Mouse (Mus musculus): ENCODE measurements around the gene Ryr3. TPM values are rescaled to one million over a fixed set of nuclear protein-coding genes. Genes with fewer than 3 reads are reported as not detected.

The Ryr3 gene
- polyA plus RNA-seq, 2 experiments from 2014 or later, result 2.3 to 2.9 TPM

DNA sequence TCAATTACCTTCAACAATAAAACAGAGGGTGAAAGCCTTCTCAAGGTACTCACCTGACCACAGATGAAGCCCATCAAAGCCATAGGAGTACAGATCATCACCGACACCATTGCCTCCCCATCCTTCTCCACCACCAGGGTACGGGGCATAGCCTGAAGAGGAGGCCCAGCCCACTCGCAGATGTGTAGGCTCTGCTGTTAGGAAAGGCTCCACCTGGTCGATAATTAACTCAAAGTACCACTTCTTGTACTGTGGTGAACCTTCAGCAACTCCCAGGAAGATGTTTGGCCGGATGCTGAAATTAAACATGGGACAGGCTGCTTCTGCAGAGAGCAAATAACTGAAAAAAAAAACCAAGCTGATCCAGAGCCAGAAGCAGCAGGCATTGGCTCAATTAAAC, 316.1 kb downstream of the Ryr3 start:
- ATAC-seq, result no peak

DNA sequence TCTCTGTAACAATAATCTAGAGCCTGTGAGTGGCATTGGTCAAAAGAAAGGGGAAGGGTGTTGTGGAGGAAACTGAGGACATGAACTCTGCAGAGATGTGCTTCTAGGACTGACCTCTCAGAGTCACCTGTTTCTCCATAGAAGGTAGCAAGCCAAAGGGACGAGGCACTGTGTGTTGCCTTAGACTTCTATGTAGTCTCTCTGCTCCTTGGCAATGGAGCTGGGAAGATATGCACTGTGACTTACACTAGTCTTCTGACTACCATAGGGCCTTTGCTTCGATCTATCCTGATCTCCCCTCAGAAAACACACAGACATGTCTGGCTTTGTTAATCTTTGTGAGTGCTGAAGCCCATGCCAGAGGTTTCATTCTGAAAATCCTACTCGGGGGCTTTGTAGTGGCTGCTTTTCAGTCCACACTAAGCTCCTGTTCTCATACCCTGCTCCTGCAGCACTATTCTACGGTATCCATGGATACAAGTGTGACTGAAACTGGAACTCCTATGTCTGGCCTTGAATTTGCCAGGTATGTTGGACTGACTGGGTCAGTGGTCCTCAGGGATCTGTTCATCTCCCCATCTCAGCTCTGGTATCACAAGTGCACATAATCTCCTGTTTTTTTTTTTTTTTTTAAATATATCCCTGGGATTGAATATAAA, 332.3 kb downstream of the Ryr3 start:
- no peak for ATAC-seq

GRCm38 (mm10) chr2:112881805-112882204, 335.1 kb downstream of the Ryr3 start:
- no peak for ATAC-seq

GRCm38 (mm10) chr2:112881376-112881775, 335.5 kb downstream of the Ryr3 start:
- ATAC-seq, result no peak

- no peak for ATAC-seq
These were observed 339.5 kb downstream of the Ryr3 start for GRCm38 (mm10) chr2:112877404-112877803.

- no peak for ATAC-seq
These were observed 350.8 kb downstream of the Ryr3 start for GRCm38 (mm10) chr2:112866043-112866551.

GRCm38 (mm10) chr2:112861792-112862191, 355.1 kb downstream of the Ryr3 start:
- no peak for ATAC-seq

- ATAC-seq, result no peak
These were observed 371.0 kb downstream of the Ryr3 start for GRCm38 (mm10) chr2:112845583-112846512.

- no peak for ATAC-seq
These were observed 374.0 kb downstream of the Ryr3 start for GRCm38 (mm10) chr2:112842877-112843276.

- ATAC-seq, result no peak
These were observed 385.2 kb downstream of the Ryr3 start for GRCm38 (mm10) chr2:112831423-112832305.

DNA sequence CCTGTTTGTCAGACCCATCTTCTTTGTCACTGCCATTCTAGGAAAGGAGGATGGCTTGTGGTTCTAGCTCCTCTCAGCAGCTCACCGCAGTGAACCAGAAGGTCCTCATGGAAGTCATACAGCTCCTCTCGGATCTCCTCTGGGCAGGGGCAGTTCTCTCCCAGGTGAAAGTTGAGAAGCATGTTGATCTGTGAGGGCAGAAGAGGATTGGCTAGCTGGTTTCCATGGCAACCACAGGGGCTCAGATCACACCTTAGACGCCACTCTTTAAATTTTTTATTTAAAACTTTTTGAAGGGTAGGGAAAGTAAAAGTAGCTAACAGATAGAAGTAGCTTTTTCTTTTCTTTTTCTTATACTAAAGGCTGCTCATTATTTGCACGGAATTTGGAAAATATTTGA, 390.3 kb downstream of the Ryr3 start:
- no peak for ATAC-seq

DNA sequence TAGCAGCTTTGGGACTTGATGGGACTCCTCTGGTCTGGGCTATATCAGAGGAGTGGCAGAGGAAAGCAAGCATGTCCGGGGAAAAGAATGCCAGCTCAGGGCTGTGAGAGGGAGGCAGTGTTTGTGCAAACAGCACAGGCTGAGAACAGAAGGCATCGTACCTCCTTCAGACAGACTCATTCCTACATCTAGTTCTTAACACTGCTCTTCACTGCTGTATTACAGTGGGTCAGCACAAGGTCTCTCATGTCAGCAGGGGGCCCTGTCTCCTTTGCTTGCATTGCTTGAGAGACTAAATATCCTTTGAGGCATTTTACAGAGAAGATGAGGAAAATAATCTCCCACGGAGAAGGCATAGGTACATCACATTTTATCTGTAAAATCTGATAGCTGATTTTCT, 394.2 kb downstream of the Ryr3 start:
- no peak for ATAC-seq

DNA sequence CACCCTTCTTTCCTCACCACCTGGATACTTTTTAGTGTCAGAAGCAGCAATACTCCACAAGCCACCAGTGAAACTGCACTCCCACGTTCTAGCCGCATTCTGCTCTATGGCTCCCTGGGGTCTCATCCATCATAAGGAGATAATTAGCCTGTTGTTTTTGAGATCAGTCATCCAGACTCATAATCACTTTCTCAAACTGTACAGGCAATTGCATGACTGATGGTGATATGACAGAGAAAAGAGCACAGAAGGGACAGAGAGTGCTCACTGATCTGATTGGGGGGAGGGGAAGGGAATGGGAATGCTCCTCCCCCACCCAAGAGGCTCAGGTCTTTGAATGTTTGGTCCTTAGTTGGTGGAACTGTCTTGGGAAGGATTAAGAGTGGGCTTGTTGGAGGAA, 397.8 kb downstream of the Ryr3 start:
- no peak for ATAC-seq

GRCm38 (mm10) chr2:112816976-112817375, 399.9 kb downstream of the Ryr3 start:
- no peak for ATAC-seq

DNA sequence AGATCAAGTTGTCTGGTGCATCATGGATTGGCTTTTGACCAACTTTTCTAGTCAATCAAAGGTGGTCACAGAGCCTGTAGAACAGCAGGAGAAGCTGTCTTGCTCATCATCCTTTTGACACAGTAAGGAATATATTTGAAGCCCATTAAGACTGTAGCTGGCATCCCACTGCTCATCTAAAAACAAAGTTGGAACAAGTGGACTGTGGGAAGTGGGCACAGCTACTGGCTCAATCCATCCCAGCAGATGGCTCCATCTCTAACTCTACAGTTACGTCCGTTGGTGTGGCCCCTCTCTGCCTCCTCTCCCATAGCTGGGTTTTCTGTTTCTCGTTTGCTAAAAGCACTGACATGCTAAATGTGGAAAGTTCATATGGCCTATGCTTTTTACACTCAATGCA, 400.9 kb downstream of the Ryr3 start:
- ATAC-seq, result no peak

DNA sequence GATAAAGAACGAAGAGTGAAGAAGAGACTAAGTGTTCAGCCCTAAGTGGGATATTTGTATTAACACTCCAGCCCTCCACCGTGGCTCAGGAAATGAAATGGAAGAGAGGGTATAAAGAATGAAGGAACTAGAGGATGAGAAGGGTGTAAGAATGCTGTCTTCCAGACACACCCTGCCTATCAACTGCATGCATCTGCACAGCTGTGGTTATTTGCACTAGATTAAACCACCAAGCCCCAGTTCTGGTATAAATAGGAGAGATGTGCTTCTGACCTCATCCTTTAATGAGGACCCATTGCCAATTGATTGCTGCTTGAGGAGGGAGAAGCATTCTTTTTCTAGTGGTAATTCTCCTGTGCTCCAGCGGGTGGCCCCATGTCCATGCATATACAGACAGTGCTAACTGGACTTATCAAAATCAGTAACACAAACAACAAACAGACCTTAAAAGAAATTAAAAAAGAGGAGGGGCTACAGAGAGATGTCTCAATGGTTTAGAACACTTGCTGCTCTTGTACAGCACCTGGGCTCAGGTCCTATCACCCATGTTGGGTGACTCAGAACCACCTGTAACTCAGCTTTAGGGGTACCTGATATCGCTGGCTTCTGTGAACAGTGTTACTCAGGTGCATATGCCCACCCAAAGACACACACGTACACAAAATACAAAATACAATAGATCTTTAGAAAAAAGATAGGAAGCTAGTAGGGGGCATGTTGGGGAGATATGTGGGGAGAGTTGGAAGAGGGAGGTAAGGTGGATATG, 404.1 kb downstream of the Ryr3 start:
- no peak for ATAC-seq

GRCm38 (mm10) chr2:112806015-112806414, 410.9 kb downstream of the Ryr3 start:
- no peak for ATAC-seq

DNA sequence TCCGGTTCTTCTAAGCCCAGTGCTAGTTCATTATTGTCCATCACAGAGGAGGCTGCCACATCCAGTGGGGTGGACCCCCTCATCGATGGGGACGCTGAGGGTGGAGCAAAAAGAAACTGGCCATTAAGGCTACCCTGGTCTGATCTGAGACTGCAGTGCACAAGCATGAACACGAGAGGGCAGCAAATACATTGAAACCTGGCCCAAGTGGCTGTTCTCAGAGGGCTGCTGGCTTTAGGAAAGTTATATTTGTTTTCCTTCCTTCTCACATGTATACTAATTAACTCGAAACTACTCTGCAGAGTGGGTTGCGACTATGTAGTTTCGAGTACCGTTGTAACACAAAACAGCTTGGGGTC, 416.9 kb downstream of the Ryr3 start:
- ATAC-seq, result peak; percentile 71

DNA sequence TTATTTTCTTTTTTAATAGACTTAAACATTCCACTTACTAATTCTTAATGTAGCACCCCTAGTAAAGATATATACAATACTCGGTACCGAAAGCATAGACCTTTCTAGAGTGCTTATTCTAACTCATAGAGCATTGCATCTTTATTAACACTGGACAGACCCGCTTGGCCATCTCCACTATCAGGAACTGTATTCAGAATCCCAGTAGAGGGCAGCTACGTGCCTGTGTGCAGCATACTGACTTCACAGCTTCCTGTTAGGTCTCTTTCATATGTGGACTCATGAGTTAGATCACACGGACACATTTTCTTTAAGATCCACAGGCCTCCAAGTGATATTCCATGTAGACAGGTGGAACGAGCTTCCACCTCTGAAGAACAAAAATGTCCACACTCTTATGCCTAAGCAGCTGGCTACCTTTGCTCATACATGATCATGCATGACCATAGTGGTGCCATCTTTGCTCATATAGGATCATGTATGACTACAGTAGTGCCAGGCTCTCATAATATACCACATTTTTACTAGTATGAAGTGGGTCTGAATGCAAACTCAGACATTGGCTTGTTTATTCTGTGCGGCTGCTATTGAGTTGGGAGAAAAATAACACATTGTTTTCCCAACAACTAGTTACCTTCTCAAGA, 417.4 kb downstream of the Ryr3 start:
- no peak for ATAC-seq

DNA sequence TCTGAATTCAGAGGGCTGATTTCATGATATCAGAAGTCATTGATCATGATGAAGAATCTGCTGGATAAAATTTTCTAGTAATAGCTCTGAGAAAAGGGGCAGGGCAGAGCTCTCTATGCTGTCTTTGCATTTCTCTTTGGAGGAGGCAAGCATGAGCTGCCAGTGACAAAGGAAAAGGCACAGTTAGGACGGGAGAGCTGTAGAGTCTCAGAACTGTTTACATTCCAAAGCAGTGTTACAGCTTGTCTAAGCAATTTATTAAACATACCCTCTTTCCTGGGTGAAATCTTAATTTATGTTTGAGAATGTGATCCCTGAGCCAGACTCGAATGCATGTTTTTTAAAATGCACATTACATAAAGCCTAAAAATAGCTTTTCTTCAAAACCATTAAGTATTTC, 435.3 kb downstream of the Ryr3 start:
- ATAC-seq, result no peak

DNA sequence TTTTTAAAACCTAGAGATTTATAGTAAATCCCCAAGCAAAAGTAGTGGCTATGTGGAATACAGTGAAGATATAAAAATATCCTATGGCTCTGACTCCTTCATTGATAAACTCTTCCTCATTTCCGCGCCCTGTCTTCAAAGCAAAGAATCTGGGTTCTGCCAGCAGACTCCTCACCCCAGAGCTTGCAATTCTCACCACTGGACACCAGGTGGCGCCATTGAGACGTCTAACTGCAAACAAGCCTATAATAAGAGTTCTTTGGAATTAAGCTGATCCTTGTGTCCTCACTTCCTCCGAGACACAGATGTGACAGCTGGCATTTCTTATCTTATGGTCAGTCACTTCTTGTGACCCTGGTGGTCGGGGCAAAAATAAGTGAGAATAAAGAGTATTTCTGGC, 442.1 kb downstream of the Ryr3 start:
- peak; percentile 73 for ATAC-seq

GRCm38 (mm10) chr2:112767665-112768064, 449.2 kb downstream of the Ryr3 start:
- no peak for ATAC-seq

Measured in activated CD4-positive, CD25-positive, alpha-beta regulatory T cell, adult 4 months (primary cell).